Mouse (Mus musculus) ES-E14 (cell line): ENCODE results near the gene Nipal3. TPM values are rescaled to one million over a fixed set of nuclear protein-coding genes. Genes with fewer than 3 reads are reported as not detected.

Experiments used
- DNase-seq: peaks from one replicate; pipeline ENCODE4 v3.0.0-alpha.2; 2013; ENCODE audit warnings: low read depth, low spot score
- H3K27ac ChIP-seq: 2 replicates; pipeline ENCODE4 v1.5.1; 2012; ENCODE audit warnings: low read depth, mild to moderate bottlenecking, low read length, moderate library complexity, mixed read lengths; ENCODE audit not compliant: poor library complexity, insufficient read depth, severe bottlenecking
- H3K36me3 ChIP-seq: 2 replicates; pipeline ENCODE4 v1.6.1; 2012; ENCODE audit warnings: mild to moderate bottlenecking, low read length, moderate library complexity, mixed read lengths; ENCODE audit not compliant: control insufficient read depth, poor library complexity, insufficient read depth, severe bottlenecking
- H3K4me1 ChIP-seq, 2 experiments: fragments of 150-350 bp in 1 of 2; sonication (generic) in 1 of 2; 2 replicates each; pipeline ENCODE4 v1.6.1; 2012; ENCODE audit warnings: low read length in 2 of 2, mild to moderate bottlenecking in 1 of 2, mixed read lengths in 1 of 2; ENCODE audit not compliant: control insufficient read depth in 2 of 2, insufficient read depth in 2 of 2, poor library complexity in 1 of 2
- H3K4me3 ChIP-seq, 2 experiments: fragments of 150-350 bp in 1 of 2; sonication (generic) in 1 of 2; 2 replicates each; pipeline ENCODE4 v1.5.1; 2012; ENCODE audit warnings: low read length in 2 of 2, low read depth in 1 of 2, mild to moderate bottlenecking in 1 of 2, mixed read lengths in 1 of 2; ENCODE audit not compliant: insufficient read depth in 1 of 2, poor library complexity in 1 of 2, severe bottlenecking in 1 of 2
- H3K9ac ChIP-seq: 2 replicates; pipeline ENCODE4 v1.6.1; 2012; ENCODE audit warnings: low read depth, mild to moderate bottlenecking, low read length, mixed read lengths; ENCODE audit not compliant: poor library complexity, insufficient read depth, severe bottlenecking
- H3K9me3 ChIP-seq: fragments of 150-350 bp; sonication (generic); 2 replicates; pipeline ENCODE4 v1.6.1; 2012; ENCODE audit warnings: low read depth, mild to moderate bottlenecking, low read length; ENCODE audit not compliant: control insufficient read depth, insufficient read depth
- CHD2 ChIP-seq: IDR thresholded peaks from 2 replicates; pipeline ENCODE4 v1.6.1; 2014; ENCODE audit warnings: mild to moderate bottlenecking, low read depth, low read length, inconsistent platforms
- HCFC1 ChIP-seq: IDR thresholded peaks from 2 replicates; pipeline ENCODE4 v1.6.1; 2012; ENCODE audit warnings: low read length, inconsistent platforms, borderline replicate concordance; ENCODE audit not compliant: insufficient read depth
- MAFK ChIP-seq: IDR thresholded peaks from 2 replicates; pipeline ENCODE4 v1.6.1; 2014; ENCODE audit warnings: mild to moderate bottlenecking, low read depth, low read length, inconsistent platforms; ENCODE audit not compliant: insufficient read depth
- ZC3H11A ChIP-seq: IDR thresholded peaks from 2 replicates; pipeline ENCODE4 v1.6.1; 2012; ENCODE audit warnings: low read depth, mild to moderate bottlenecking, inconsistent platforms, low read length, borderline replicate concordance
- ZNF384 ChIP-seq: IDR thresholded peaks from 2 replicates; pipeline ENCODE4 v1.6.1; 2012; ENCODE audit warnings: low read depth, low read length, inconsistent platforms
- in situ Hi-C, 2 experiments: fragments of 600-800 bp; cut with MboI; formaldehyde crosslinking; loops; one replicate each; pipeline ENCODE4 v1.15.1; 2025; ENCODE audit warnings: low sequenced_read_pairs in 2 of 2, inconsistent platforms in 1 of 2; ENCODE audit not compliant: unreplicated experiment in 2 of 2
- total RNA-seq: library from RNA; depleted of rRNA; stranded (reverse); fragments of 300-350 nt; gene quantifications from 2 replicates; pipeline ENCODE4 v1.2.3, GENCODE M21; 2012

Nipal3 gene
- total RNA-seq, 1 experiment = 15.3 TPM

DNA sequence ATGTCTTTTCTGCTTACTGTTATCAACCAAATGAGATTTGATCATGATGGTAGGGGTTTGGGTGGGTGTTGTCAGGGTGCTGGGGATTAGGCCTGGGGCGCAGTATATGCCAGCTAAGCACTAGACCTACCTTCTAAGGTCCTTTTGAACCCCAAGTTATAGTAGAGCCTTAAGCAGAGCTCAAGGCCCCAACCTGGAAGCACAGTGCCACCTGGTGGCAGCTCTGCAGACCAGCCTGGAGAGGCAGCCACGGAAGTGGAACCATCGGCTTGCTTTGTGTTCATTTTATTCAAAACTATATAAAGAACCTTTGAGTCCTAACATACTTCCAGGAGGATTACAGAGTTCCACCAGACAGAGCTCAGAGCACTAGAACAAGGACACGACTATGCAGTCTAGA lies 83.2 kb downstream of the Nipal3 start:
- no peak for TF ChIP-seq ZC3H11A
- no peak for TF ChIP-seq HCFC1
- TF ChIP-seq MAFK = no peak
- no peak for TF ChIP-seq CHD2
- no peak for TF ChIP-seq ZNF384
- no peak overlapping the region for H3K9ac ChIP-seq
- DNase-seq = no peak
- H3K4me1 ChIP-seq = peaks cover 0 to 11% of the 10 kb centered on the region in 2 experiments; a peak in 3 of 4 replicates
- no peak overlapping the region for H3K27ac ChIP-seq
- no peaks in the 10 kb centered on the region for H3K9me3 ChIP-seq
- H3K4me3 ChIP-seq = no peak overlapping the region
- peaks cover 11% of the 10 kb centered on the region; the same call in 1 of the 2 replicates for H3K36me3 ChIP-seq
- in situ Hi-C loops = no loop called here

DNA sequence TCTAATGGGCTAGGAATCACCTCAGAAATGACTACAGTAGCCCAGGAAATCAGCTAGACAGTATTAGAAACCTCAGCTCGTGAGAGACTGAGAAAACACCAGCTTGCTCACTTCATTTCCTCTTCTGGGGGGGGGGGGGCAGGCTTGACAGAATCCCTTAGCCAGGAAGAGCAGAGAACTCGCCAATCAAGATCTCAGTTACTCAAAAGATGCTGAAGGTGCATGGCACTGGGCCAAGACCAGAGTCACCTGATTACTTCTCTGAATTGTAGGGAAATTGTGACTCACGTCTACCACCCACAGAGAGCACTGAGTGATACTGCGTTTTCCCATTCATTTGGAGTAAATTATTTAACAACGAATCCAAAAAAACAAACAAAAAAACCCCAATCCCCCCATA lies 88.7 kb downstream of the Nipal3 start:
- no peak for DNase-seq

DNA sequence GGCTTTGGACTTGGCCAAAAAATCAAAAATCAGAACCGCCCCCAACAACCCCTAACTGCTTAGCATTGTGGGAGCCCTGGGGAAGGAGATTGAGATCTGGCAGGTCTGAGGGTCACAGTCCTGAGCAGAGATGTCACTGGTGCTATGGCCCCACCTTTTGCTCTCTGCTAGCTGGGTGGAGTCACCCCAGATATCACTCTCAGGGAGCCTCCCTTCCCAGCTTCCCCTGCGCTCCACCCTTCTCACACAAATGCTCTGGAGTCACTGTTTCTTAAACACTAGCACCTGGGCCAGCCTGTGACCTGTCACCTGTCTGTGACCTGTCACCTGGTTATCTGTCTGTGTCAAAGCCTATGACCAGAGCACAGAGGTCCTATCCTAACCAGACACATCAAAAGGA lies 89.9 kb downstream of the Nipal3 start:
- TF ChIP-seq ZC3H11A (no peak), ZNF384 (no peak), MAFK (no peak), CHD2 (no peak), HCFC1 (no peak)
- Histone ChIP-seq H3K9ac (no peak overlapping the region), H3K27ac (no peak overlapping the region), H3K4me3 (no peak overlapping the region), H3K36me3 (no peaks in the 10 kb centered on the region), H3K9me3 (no peaks in the 10 kb centered on the region), H3K4me1 (peaks cover 2% of the 10 kb centered on the region in 2 experiments; a peak in 1 of 4 replicates)
- DNase-seq = no peak
- in situ Hi-C loops = no loop called here

More for the DNA sequence above, 88.7 kb downstream of the Nipal3 start:
- Histone ChIP-seq H3K9me3 (no peaks in the 10 kb centered on the region), H3K27ac (no peak overlapping the region), H3K36me3 (no peaks in the 10 kb centered on the region), H3K9ac (no peak overlapping the region), H3K4me1 (peaks cover 2% of the 10 kb centered on the region in 2 experiments; a peak in 1 of 4 replicates), H3K4me3 (no peak overlapping the region)
- in situ Hi-C loops = no loop called here
- TF ChIP-seq HCFC1 (no peak), MAFK (no peak), CHD2 (no peak), ZC3H11A (no peak), ZNF384 (no peak)

DNA sequence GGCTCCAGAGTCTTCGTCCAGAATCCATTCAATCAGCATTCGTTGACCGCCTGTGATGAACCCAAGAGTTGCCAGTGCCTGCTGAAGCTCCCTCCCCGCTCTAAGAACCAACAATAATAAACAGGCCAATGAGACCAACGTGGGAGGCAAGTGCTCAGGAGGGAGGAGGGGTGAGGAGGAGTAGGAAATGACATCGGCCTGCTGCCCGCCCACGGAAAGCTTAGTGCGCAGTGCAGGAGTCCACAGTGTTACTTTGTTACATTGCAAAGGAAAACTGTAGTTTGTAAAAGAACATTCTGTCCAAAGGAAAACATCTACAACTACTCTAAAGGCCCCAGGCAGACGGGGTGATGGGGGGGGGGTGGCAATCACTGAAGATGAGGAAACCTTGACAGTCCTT lies 90.8 kb downstream of the Nipal3 start:
- H3K9ac ChIP-seq = no peak overlapping the region
- H3K36me3 ChIP-seq = no peaks in the 10 kb centered on the region
- TF ChIP-seq ZNF384 (no peak), MAFK (no peak), ZC3H11A (no peak), HCFC1 (no peak), CHD2 (no peak)
- no peak for DNase-seq
- peaks cover 2% of the 10 kb centered on the region in 2 experiments; a peak in 1 of 4 replicates for H3K4me1 ChIP-seq
- in situ Hi-C loops = no loop called here
- H3K27ac ChIP-seq = no peak overlapping the region
- H3K4me3 ChIP-seq = no peak overlapping the region
- no peaks in the 10 kb centered on the region for H3K9me3 ChIP-seq

DNA sequence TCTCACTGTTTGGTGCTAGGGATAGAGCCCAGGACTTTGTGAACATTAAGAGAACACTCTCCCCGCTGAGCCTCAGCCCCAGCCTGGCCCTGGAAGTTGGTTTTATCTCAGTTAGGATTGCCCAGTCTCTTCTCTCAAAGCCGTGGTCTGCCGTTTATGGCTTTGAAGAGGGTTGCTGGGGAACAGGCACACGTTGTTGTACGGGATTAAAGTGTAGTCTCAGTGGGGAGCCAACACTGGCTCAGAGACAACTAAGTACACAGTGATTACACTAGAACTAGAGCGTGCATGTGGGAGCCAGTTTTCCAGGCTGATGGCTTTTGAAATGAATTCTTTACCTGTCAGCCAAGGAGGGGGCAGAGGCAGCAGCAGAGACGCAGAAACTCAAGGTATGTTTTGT lies 93.0 kb downstream of the Nipal3 start:
- Histone ChIP-seq H3K36me3 (no peaks in the 10 kb centered on the region), H3K4me1 (peaks cover 2% of the 10 kb centered on the region in 2 experiments; a peak in 1 of 4 replicates), H3K27ac (no peak overlapping the region), H3K9ac (no peak overlapping the region), H3K9me3 (no peaks in the 10 kb centered on the region), H3K4me3 (no peak overlapping the region)
- in situ Hi-C loops = no loop called here
- DNase-seq = no peak
- TF ChIP-seq ZNF384 (no peak), CHD2 (no peak), MAFK (no peak), HCFC1 (no peak), ZC3H11A (no peak)
